Mouse (Mus musculus): ENCODE results near the gene Elp4.

Gene Elp4

GRCm38 (mm10) chr2:105680146-105680998 lies 224.0 kb downstream of the Elp4 start:
- no peak for DNase-seq

GRCm38 (mm10) chr2:105679331-105679730 lies 225.0 kb downstream of the Elp4 start:
- no peak for DNase-seq

GRCm38 (mm10) chr2:105678880-105679321 lies 225.5 kb downstream of the Elp4 start:
- no peak for DNase-seq

DNA sequence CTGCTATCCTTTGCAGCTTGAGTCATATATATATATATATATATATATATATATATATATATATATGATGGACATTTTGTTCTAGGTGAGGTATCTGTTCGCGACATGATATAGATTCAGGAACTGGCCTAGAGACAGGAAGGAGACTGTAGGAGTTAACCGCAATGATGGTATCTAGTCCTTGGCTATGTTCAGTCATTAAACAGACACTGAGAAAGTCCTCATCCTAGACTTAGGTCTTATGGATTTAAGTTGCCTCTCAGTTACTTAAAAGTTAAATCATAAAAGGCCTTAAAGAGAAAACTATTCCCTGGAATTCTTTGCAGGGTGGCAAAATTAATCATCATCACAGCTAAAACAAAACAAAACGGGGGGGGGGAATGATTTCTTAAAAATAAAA lies 226.1 kb downstream of the Elp4 start:
- no peak for DNase-seq

GRCm38 (mm10) chr2:105677434-105678105 lies 226.8 kb downstream of the Elp4 start:
- no peak for DNase-seq

- no peak for DNase-seq
These were observed 227.4 kb downstream of the Elp4 start for GRCm38 (mm10) chr2:105676909-105677433.

DNA sequence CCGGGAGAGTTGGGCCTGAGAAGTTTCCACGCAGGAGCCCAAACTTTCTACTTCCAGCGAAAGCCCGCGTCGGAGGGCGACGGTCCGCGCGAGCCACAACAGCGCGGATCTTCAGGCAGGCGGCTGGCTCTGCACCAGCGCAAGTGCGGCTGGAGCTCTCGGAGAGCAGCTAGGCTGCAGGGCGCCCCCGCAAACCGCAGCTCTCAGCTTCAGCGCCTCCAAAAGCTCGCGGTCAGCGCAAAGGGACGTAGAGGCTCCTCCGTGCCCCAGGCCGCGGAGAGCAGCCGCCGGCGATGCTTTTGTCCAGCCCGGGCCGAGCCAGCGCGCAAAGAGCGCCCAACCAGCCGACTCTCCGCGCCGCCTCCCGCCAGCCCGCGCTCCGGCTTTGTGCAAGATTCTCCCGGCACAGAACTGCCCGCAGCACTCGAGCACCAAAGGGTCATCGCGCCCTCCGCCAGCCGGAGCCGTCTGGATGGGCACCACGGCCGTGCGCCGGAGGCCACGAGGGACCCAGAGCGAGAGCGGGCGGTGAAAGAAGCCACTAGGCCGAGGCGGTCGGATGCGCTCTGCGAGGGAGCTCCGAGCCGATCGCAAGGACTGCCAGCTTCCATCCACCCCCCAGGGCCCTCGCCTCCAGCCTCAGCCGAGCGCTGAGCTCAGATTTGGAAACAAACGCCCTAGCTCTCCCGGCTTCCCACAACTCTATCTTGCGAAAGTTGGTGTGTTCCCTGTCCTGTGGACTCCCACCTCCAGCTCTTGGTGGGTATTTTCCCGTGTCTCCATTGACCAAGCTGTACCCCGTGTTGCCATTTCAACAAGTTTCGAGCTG lies 228.1 kb downstream of the Elp4 start:
- no peak for DNase-seq

DNA sequence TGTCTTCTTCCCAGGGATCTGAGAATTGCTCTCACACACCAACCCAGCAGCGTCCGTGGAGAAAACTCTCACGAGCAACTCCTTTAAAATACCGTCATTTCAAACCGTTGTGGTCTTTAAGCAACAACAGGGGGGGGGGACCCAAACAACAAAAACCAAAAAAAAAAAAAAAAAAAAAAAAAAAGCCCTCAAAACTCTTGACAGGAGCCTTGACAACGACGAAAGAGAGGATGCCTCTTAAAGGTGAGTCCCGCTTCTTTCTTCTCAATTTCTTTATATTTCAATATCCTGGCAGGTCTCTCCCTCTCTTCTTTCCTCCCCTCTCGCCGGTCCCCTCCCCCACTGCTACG lies 228.7 kb downstream of the Elp4 start:
- DNase-seq: no peak

DNA sequence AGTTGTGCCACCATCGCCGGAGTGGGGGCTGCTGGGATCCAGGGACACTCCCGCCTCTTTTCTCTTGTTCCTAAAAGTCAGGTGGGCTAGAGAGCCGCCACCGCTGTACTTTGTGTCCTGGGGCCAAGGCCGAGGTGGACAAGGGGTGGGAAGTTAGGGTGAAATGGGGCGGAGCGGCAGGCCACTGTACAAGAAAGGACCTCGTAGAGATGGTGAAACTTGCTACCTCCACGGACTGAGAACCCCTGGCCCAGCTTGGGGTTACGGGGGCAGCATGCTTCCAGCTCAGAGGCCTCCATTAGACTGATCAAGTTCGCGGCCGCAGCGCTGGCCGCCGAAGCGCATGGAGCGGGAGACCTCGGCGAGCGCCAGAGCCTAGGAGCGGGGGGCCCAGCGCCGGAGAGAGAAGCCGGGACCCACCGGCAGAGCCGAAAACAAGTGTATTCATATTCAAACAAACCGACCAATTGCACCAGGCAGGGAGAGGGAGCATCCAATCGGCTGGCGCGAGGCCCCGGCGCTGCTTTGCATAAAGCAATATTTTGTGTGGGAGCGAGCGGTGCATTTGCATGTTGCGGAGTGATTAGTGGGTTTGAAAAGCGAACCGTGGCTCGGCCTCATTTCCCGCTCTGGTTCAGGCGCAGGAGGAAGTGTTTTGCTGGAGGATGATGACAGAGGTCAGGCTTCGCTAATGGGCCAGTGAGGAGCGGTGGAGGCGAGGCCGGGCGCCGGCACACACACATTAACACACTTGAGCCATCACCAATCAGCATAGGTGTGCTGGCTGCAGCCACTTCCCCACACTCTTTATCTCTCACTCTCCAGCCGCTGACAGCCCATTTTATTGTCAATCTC lies 229.3 kb downstream of the Elp4 start:
- DNase-seq: no peak

DNA sequence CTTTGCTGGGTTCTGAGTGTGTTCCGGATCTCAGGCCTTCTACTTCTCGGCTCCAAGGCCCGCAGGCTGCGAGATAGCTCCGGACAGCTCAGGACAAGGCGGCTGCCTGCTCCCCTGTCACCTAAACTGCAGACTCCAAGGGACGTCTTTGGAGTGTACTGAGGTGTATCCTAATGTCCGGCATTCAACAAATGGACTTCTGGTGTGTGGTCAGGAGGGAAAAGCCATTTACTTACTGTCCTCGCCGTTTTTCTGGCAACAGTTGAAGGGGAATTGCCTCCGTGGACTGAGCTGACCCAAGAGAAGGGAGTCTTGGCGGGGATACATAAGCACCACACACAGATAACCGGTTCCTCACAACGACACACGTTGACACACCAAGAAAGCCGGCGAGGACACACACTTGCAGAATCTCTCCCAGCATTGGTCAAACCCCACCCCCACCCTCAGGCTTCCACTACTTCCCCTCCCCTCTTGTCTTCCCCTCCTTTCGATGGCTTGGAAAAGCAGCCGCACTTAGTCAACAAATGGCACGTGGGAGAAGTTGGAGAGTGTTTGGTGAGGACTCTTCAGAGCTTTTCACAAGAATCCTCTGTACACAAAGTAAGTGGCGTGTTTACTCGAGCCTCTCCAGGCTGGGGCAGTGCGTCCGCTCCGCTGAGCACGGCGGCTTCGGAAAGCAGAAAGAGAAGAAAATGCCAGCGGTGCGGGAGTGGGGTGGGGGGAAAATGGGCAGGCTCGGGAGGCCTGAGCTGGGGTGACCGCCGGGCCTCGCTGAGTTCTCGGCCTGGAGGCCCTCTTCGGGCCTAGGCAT lies 230.1 kb downstream of the Elp4 start:
- DNase-seq: peak; percentile 37

- DNase-seq: no peak
These were observed 230.7 kb downstream of the Elp4 start for GRCm38 (mm10) chr2:105673631-105674060.

- DNase-seq: no peak
These were observed 231.3 kb downstream of the Elp4 start for GRCm38 (mm10) chr2:105673054-105673453.

- no peak for DNase-seq
These were observed 231.8 kb downstream of the Elp4 start for GRCm38 (mm10) chr2:105672596-105672960.

GRCm38 (mm10) chr2:105671798-105672595 lies 232.4 kb downstream of the Elp4 start:
- DNase-seq: no peak

- DNase-seq: no peak
These were observed 233.1 kb downstream of the Elp4 start for GRCm38 (mm10) chr2:105671116-105671797.

GRCm38 (mm10) chr2:105670731-105671095 lies 233.7 kb downstream of the Elp4 start:
- no peak for DNase-seq

- no peak for DNase-seq
These were observed 234.3 kb downstream of the Elp4 start for GRCm38 (mm10) chr2:105669881-105670730.

- no peak for DNase-seq
These were observed 234.9 kb downstream of the Elp4 start for GRCm38 (mm10) chr2:105669371-105669861.
